Mouse (Mus musculus): ENCODE results near the gene Pde3a. TPM values are rescaled to one million over a fixed set of nuclear protein-coding genes. Genes with fewer than 3 reads are reported as not detected.
A peak's percentile ranks its signal among the peaks of the same experiment; 100 is the strongest.

The Pde3a gene
- total RNA-seq, 1 experiment from 2014 or later = 0.09 TPM

DNA sequence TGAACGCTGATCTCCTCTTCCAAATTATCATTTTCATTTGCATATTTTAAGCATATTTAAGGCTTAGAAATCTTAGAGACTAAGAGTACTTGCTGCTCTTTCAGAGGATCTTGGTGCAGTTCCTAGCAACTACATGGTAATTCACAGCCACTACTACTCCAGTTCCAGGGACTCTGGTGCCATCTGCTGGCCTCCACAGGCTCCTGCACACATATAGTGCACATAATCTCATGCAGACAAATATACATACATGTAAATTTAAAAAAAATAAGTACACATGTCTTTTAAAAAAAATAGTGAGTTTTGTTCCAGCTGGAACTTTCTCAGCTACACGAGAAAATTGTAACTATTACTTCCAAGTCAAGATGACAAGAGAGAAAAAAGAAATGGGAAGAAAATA, 221.2 kb downstream of the Pde3a start:
- ATAC-seq (replicated peaks; ENCODE audit: low read depth, poor library complexity, severe bottlenecking) = no peak

DNA sequence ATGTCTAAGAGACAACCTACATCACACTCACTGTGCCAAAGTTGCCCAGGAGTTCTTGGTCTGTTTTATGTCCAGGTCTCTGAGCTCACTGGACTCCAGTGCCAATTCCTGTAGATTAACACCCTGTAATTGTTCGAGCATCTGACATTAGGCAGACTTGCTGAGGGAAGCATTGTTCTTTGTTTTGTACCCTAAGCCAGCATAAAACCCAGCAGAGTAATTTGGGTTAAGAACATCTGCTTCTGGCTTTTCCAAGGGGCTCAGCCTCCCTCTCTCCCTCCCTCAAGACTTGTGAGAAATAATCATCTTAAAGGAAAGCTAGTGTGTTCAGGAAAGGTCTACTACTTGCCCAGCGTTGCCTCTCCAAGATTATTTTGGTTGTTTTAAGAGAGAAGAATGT, 225.2 kb downstream of the Pde3a start:
- ATAC-seq (replicated peaks; ENCODE audit: low read depth, poor library complexity, severe bottlenecking) = no peak

DNA sequence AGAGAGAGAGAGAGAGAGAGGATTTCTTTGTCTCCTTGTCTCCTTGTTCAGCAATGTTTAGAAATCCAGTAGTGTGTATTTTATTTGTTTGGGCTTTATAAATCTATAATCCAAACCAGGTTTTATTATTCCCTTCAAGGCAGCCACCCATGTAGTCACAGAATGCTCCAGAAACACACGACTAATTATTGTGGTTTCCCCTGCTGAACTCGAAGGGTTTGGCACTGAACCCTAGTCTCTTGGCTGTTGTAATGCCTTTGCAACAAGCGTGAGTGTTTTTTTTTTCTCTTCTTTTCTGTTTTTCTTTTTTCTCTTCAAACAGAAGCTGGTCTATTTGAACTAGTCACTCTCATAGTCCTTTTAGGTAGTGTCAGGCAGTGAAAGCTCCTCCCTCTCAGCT, 225.6 kb downstream of the Pde3a start:
- ATAC-seq (replicated peaks; ENCODE audit: low read depth, poor library complexity, severe bottlenecking) = no peak

DNA sequence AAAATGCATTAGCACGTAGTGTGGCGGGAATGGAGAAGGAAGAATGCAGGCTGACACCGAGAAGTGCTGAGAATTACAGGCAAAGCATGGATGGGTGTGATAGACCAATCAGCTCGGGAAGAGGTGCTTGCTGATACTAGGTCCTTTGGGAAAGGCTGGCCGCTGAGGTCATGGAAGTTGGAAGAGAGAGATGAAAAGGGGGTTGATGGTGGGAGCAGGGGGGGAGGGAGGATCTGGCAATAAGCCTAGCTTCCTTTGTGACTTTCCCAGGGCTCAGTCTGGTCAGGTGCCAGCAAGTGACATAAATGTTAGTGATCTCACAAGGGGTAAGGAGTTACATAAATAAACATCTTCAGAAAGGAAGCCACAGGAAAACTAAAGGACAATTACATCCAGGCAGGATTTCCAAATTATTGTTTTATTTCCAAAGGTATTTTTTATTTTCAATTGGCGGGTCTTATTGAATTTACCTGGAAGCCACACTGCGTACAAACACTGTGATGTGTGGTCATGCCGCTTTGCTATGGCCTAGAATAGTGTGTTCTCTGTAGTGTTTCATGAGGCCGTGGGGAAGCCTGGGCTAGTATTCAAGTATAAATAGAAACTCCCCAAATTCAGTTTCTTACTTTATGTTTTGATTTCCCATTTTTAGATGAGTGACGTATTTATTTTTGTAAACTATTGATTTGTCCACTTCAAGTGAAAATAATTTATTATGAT, 236.4 kb downstream of the Pde3a start:
- no peak for ATAC-seq (replicated peaks; ENCODE audit: low read depth, poor library complexity, severe bottlenecking)

DNA sequence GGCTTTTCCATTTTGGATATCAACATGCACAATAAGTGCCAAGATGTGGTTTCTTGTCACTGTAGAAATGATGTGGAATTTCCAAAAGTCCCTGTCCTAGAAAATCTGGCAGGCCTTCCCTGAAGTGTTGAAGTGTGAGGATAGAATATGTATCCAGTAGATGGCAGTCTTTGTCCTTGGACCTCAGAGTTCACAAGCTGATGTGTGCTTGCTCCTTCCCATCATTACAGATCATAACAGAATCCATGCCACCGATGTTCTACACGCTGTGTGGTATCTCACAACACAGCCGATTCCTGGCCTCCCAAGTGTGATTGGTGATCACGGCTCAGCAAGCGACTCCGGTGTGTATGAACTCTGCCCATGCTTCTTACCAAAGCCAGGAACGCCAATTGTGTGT, 238.2 kb downstream of the Pde3a start:
- ATAC-seq (replicated peaks; ENCODE audit: low read depth, poor library complexity, severe bottlenecking) = 0 out of 2 replicates have a peak, but pooled peaks have one; percentile 31

DNA sequence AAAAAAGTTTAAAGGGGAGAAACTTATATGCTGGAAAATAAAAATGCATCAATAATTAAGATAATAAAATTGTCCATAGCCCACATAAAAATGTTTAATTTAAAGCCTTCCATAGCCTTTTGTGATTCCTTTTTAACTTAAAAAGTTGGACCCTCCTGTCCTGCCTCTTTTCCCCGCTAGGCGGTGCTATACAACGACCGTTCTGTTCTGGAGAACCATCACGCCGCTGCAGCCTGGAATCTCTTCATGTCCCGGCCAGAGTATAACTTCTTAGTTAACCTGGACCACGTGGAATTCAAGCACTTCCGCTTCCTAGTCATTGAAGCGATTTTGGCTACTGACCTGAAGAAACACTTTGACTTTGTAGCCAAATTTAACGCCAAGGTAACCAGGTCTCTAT, 239.6 kb downstream of the Pde3a start:
- ATAC-seq (replicated peaks; ENCODE audit: low read depth, poor library complexity, severe bottlenecking) = peak; percentile 83

DNA sequence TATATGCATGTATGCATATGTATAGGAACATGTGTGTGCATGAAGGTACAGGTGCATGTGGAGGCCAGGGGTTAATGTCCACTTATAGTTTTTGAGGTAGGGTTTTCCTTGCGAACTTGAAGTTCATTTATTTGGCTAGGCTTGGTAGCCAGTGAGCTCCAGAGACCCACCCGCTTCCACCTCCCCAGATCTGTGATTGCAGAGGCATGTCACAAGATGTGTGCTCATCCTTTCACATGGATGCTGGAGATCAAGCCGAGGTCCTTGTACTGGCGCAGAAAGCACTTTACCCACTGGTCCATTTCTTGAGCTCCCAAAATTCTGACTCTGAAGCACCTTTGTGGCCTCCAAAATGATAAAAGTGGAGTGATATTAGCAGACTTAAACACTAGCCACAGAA, 245.8 kb downstream of the Pde3a start:
- no peak for ATAC-seq (replicated peaks; ENCODE audit: low read depth, poor library complexity, severe bottlenecking)

DNA sequence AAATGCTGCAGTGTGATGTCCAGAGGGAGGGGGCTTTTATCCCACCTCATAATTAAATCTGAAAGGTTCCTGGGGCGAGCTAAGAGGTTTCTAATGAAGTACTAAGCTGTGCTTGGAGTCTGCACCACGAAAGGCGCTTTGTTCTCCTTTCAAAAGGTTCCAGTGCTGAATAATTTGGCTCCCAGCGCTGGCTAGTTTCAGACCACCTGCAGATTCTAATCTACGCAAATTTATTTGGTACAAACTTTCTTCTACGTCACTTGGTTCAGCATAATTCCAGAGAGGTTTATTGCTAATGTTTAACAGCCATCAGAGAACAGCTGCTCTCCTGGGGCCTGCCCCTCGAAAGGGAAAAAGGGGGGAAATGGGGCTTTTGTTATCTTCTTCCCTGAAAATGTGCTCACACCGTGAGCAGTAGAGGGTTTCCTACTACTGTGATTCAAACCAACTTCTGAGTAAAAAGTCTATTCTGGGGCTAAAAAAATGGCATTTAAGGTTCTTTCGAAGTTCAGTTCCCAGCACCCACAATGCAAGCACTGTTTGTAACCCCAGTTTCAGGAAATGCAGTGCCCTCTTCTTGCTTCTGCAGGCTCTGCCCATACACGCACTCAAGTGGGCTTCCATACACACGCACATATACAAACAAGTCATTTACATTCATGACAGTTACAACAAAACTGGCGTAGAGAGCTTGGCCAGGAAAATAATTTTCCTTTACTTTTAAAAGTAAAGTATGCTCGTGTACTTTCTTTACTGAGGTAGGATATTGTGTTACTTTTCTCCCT, 246.8 kb downstream of the Pde3a start:
- ATAC-seq (replicated peaks; ENCODE audit: low read depth, poor library complexity, severe bottlenecking) = no peak

DNA sequence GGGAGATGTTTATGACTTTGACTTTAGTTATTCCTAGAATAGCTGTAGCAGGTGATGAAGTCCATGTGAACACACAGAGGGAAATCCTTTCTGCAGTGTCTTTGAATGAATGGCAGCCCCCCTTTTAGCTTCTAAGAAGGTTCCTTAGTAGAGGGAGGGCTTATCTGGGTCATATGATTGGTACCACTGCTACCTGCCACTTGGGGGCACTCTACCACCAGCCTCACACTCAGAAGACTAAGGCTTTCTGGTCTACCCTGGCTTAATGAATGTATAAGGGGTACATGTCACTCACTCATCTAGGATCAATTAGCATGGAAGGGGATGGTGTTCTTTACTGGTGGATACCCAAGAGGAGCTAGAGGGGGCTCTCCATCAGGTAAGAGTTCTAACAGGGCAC, 250.4 kb downstream of the Pde3a start:
- 0 out of 2 replicates have a peak, but pooled peaks have one; percentile 42 for ATAC-seq (replicated peaks; ENCODE audit: low read depth, poor library complexity, severe bottlenecking)

DNA sequence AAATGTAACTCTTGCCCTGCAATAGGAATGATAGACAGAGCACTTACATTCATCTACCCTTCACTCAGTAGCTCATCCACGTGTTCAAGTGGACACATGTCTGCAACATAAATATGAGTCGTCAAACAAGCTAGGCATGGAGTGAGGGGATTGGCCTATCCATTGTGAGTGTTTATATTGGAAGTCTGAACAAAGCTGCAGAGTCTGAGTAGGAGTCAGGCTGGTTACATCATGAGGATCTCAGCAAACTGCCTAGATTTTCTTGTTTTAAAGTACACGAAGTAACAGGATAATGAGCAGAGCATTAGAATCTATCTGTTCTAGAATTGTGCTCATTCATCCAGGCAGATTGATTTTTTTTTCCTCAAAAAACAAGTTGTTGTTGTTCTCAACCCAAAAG, 252.1 kb downstream of the Pde3a start:
- ATAC-seq (replicated peaks; ENCODE audit: low read depth, poor library complexity, severe bottlenecking) = no peak

DNA sequence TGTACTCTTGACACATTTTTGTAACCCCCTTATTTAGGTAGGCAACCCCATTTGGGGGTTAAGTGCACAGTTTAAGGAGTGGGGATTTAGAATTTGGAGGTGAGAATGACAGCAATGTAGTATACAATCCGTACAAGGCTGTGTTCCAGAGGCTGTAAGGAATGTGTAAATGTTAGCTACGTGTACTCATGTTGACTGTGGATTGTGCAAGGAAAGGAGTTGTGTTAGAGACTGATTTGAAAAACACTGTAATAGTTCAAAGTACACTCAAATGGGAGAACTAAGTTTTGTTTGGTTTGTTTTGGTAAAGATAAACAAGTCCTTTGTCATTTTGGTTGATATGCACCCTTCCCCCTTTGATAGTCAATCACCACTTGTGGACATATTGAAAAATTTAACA, 273.5 kb downstream of the Pde3a start:
- no peak for ATAC-seq (replicated peaks; ENCODE audit: low read depth, poor library complexity, severe bottlenecking)

DNA sequence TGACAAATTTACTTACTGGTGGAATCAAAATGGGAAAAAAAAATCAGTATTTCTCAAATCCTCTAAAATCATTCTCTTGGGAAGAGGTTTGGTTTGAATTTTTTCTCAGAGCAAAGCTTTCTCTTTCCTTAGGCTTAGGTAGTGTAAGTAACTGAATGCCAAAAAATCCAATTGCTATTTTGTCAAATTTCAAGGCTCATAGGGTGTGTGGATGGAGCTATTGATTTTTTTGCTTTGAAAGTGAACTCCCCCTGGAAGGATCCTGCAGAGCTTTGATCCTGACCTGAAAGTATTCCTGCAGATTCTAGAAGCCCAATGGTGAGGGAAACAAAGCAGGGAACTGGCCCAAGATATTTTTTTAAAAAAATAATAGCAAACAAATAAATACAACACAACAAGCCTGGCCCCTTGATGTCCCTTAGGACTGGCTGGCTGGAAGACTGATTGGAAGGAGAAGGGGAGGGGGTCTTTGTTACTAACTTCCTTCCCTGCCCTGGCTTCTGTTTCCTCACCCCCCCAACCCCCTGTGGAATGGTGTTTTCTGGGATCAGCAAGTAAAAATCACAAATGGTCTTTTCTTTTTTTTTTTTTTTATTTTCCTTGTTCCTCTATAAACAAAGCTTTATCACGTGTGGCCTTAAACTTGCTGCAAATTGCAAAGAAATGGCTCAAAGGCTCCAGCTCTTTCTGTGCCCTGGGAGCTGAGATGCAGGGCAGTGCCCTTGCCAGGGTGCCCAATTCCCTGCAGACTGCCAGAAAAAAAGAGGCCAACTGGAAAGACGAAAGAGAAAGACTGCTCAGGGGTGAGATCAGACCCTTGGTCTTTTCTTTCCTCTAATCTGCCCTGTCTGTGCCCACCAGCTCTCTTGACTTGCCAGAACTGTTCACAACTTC, 274.9 kb downstream of the Pde3a start, which contains the start of gene Slco1c1:
TSS of gene Slco1c1 (plus strand) at position 622 of the 894 bp plus-strand sequence.
- ATAC-seq (replicated peaks; ENCODE audit: low read depth, poor library complexity, severe bottlenecking) = no peak

DNA sequence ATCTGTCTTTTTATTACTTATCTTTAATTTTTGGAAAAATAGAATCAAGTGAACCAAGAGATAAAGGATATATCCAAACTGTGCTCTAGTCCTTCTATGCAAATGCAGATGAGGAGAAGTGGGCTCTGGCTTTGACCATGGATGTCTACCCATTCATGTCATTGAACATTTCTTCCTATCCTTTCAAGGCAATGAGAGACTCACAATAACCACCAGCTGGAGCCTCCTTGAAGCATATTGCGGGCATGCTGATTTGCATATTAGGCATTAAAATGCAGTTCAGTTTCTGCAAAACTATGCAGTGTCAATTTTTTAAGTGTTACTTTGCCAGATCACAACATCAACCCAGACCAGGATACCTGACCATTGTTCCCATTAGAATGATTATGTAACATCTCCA, 276.7 kb downstream of the Pde3a start:
- no peak for ATAC-seq (replicated peaks; ENCODE audit: low read depth, poor library complexity, severe bottlenecking)

DNA sequence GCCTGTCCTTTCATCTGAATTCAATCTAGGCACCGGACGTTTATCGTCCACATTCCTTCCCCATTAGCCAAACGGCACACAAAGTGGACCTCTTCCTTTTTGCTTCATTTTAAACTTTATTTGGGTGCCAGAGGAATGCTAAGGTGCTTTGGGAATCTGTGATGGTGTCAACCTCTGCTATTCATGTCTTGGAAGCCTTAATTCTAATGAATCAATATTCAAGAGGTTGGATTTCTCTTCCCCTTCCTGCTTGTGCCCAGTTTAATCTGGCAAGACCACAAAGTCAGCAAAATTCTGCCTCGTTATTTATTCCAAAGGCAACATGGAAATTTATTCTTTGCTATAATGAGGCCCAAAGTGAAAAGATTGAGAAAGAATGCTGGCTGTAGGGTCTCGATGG, 281.8 kb downstream of the Pde3a start:
- ATAC-seq (replicated peaks; ENCODE audit: low read depth, poor library complexity, severe bottlenecking) = no peak

DNA sequence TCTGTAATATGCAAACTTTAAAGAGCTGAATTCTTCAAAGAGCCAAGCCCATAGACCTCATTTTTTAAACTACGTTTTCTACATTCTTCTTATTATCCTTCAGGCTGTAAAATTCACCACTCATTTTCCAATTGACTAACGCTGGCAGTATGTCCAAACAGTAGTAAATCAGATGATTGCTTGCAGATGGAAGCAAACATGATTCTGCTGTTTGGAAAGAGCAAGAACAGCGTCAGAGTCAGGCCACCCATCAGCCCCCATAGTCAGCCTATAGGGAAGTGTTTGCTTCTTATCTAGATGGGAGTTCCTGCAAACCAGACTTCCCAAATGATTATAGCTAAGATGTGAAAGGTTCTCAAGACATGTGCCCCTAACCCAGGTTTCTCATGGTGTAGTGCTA, 288.2 kb downstream of the Pde3a start:
- ATAC-seq (replicated peaks; ENCODE audit: low read depth, poor library complexity, severe bottlenecking) = no peak

DNA sequence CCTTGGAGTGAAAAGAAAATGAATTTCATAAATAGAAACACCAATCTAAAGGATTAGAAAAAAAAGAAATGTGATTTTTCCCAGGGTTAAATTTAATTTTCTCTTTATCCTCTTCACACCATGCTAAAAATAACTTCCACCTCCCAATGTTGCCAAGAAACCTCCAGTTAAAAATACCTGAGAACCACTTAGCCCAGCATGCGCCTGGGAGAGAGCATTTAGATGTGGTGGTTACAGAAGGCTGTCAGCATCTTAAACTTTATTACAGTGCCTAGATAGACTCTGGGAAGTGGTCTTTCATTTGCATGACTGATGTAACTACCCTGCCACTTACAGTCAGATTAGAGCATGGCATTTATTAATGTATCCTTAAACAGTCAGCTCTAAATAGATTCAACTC, 292.1 kb downstream of the Pde3a start:
- no peak for ATAC-seq (replicated peaks; ENCODE audit: low read depth, poor library complexity, severe bottlenecking)

DNA sequence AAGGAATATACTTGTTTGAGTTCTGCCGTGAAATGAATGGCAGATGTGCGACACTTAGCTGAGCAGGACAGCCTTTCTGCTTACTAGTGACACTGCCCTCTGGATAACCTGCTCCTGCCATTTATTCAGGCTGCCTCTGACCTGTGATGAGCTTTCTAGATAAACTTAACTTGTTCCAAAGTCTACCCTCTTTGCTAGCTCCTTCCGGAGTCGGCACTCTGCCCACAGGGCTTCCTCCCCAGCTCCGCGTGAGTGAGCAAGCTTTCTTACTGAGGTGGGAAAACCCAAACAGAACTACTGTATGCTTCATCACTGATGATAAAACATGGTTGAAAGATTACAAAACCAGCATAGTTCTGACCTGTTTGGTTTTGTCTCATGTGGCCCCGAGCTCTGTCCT, 294.3 kb downstream of the Pde3a start:
- no peak for ATAC-seq (replicated peaks; ENCODE audit: low read depth, poor library complexity, severe bottlenecking)

Data from common myeloid progenitor, adult 5-6 weeks (primary cell).